Mouse (Mus musculus): ENCODE results near the gene Prima1.

DNA sequence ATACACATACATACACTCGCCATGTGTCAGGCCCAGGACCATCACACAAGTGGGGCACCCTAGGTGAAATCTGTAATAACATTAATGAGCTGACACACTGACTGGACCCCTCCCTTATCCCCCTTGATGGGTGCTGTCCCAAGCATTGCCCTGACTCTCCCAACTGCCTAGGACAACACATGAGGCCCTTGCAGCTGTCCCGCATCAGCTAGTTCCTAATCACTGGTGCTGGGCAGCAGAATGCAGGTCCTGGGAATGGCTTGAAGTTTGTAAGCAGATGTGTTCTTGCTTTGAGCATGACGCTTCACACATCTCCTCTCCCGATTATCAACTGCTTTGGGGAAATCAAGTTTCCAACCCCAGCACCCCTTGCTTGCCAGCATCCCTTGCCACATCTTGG lies 15.8 kb downstream of the Prima1 start:
- no peak for TF ChIP-seq CTCF (IDR thresholded peaks at IDR 0.05)
- no peak for TF ChIP-seq POLR2A (IDR thresholded peaks at IDR 0.05; ENCODE audit: insufficient read depth, low read depth, low read length)

All from heart, adult 2 months (tissue).